Mouse (Mus musculus): ENCODE results near the gene Mgat4c.
A peak's percentile ranks its signal among the peaks of the same experiment; 100 is the strongest.

The Mgat4c gene

DNA sequence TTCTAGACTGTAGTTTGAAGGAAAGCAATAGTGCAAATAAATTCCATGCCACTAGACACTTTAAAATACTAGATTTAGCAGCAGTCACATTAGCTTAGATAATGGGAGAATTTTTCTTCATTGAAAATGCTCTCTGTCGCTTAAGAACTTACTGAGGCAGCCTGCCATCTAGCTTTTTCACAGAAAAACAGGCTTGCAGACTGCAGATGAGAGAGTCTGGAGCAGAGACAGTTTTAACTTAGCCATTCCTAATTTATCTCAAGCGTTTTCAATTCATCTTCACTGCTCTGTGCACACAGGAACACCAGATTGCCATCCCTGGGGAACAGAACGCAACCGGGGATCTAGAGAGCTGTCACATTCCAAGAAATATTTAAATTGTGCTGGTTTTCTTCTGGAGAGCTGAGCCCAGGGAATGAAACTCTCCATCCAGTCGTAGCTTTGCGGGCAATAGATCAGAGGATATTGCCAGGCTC lies at the start of gene Mgat4c:
TSS of gene Mgat4c (plus strand) at position 51 of the 476 bp plus-strand sequence.
- peak; percentile 62 to 70 for DNase-seq (ENCODE audit: low spot score in 2 of 2)

GRCm38 (mm10) chr10:101635266-101635665 lies 46.0 kb upstream of the Mgat4c start:
- DNase-seq (ENCODE audit: low spot score in 2 of 2): no peak

- no peak for DNase-seq (ENCODE audit: low spot score in 2 of 2)
Measured at GRCm38 (mm10) chr10:101641048-101641447, 40.2 kb upstream of the Mgat4c start.

DNA sequence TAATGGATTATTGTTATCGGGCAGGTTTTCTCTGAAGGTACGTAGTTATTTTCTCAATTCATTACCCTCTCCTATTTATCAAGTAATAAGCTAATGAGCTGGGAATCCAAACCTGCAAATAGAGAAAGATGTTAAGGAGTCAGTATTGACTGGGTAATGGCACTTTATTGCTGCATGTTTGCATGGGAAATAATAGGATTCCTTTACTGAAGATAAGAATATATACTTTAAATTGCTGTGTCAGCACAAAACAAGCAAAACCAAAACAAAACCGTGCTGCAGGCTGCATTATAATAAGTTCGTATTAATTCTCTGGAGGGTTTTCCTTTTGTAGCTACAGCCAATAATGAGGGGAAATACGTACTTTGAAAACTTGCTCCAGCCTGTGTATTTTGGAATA lies 627 bp downstream of the Mgat4c start:
- DNase-seq (ENCODE audit: low spot score in 2 of 2): no peak

DNA sequence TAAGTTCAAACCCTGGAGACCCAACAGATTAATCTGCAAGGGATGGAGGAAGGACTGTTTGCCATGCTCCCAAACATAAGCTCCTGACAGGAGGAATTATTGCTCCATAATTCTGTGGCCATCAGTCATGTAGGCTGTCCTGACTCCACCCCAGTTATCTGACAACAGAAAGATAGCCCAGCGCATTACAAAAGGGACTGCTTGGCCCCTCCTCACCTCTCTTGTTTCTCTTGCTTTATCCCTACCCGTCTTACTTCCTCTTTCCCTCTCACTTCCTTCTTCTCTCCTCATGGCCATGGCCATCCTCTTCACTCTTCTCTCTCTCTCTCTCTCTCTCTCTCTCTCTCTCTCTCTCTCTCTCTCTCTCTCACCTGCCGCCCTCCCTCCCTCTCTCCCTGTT lies 80.5 kb downstream of the Mgat4c start:
- DNase-seq (ENCODE audit: low spot score in 2 of 2): no peak

GRCm38 (mm10) chr10:101770688-101771087 lies 89.4 kb downstream of the Mgat4c start:
- DNase-seq (ENCODE audit: low spot score in 2 of 2): no peak

GRCm38 (mm10) chr10:101771157-101771556 lies 89.9 kb downstream of the Mgat4c start:
- DNase-seq (ENCODE audit: low spot score in 2 of 2): no peak

GRCm38 (mm10) chr10:101783161-101783744 lies 102.0 kb downstream of the Mgat4c start:
- no peak for DNase-seq (ENCODE audit: low spot score in 2 of 2)

- DNase-seq (ENCODE audit: low spot score in 2 of 2): no peak
Measured at GRCm38 (mm10) chr10:101795507-101795906, 114.2 kb downstream of the Mgat4c start.

GRCm38 (mm10) chr10:101798831-101799474 lies 117.7 kb downstream of the Mgat4c start:
- DNase-seq (ENCODE audit: low spot score in 2 of 2): no peak

GRCm38 (mm10) chr10:101808768-101809167 lies 127.5 kb downstream of the Mgat4c start:
- peak in 1 of 2 experiments; percentile 8 for DNase-seq (ENCODE audit: low spot score in 2 of 2)

DNA sequence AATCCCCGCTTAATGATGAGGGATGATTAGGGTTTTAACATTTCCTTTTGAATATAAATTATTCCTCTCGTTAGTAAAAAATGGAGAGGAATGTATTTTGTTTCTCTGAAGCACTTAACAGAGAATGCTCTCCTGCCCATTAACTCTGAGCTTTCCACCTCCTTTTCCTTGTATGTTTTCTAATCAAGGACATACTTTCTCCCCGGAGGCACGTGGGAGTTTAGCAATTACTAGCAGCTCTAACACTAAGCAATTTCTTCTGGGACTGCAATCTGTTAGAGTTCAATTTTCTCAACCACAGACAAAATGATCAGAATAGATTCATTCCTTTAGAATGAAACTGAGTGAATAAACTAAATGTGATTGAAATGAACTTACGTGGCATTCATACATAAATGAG lies 135.6 kb downstream of the Mgat4c start:
- DNase-seq (ENCODE audit: low spot score in 2 of 2): peak; percentile 7 to 14

- no peak for DNase-seq (ENCODE audit: low spot score in 2 of 2)
Measured at GRCm38 (mm10) chr10:101827944-101828343, 146.7 kb downstream of the Mgat4c start.

DNA sequence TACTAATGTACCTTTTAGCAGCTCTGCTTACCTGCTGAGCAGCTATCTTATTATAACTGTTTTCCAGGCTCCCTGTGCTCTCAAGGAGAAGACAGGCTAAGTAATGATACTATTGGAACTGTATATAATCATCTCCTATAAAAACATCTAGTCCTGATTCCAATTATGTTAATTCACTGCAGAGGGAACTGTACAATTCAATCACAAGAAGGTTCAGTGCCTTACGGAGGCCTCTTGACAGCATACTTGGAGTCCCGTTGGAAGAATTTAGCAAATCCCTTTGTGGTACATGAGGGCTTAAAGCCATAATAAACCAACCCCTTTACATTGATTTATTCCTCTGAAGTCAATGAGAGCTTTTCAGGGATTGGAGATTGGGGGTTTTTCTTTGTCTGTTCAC lies 174.8 kb downstream of the Mgat4c start:
- DNase-seq (ENCODE audit: low spot score in 2 of 2): no peak

- DNase-seq (ENCODE audit: low spot score in 2 of 2): no peak
Measured at GRCm38 (mm10) chr10:101889866-101890265, 208.6 kb downstream of the Mgat4c start.

DNA sequence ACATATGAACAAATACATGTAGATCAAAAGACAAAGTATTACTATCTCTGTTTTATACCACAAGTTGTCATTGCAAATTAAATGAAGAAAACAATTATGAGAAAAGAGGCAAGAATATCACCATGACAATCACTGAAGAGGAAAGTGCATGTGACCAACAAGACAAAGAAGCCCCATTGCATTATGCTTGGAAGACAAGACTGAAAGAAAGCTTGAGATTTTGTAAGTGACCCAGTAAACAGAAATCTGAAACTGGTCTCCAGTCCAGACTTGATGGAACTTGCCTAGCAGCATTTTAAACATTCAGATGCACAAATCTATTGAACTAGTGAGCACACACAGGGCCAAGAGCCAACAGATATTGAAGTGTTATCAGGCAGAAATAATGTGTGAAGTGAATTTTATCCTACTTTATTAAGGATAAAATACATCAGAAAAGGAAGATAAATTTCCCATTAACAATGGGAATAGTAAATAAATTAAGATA lies 236.1 kb downstream of the Mgat4c start:
- DNase-seq (ENCODE audit: low spot score in 2 of 2): no peak

- no peak for DNase-seq (ENCODE audit: low spot score in 2 of 2)
Measured at GRCm38 (mm10) chr10:101997612-101998011, 316.3 kb downstream of the Mgat4c start.

DNA sequence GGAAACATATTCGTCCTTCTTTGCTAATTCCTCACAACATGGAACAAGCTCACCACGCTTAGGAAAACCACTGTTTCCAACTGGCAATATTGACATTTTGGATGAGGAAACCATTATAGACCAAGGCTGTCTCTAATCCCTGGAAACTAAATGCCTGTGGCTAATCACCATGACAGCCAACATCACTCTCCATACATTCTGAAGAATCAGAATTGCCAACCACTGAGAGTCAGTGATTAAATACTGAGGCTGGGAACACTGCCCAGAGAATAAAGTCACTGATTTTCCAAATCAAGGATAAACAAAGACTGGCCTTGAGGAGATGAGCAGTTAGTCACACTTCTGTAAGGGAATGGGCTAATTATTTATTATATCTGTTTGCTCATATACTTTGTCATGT lies 361.2 kb downstream of the Mgat4c start:
- DNase-seq (ENCODE audit: low spot score in 2 of 2): no peak

GRCm38 (mm10) chr10:102056218-102056617 lies 374.9 kb downstream of the Mgat4c start:
- DNase-seq (ENCODE audit: low spot score in 2 of 2): no peak

DNA sequence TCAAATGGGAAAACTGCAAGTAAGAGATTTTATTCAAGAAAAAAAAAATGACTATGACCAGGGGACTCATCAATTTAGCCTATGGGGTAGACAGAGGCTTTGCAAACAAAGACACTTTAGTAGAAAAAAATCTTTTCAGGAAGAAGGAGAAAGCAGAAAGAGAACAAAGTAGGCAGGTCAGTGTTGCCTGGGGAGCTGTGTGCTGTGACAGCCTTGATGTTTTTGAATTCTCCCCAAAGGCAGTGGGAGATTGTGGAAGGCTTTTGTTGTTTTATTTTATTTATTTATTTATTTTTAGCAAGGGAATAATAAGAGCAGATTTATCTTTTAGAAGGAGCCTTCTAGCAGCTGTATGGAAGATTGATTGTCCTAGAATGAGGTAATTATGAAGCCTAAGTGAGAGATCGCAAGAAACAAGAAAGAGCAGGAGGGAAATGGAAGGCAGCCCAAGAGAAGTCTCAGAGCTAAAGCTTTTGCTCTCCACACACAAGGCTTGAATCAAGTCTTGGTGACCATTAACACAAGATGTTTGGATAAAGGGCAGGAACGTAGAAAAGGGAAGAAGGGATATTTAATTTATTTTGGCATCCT lies 375.8 kb downstream of the Mgat4c start:
- no peak for DNase-seq (ENCODE audit: low spot score in 2 of 2)

DNA sequence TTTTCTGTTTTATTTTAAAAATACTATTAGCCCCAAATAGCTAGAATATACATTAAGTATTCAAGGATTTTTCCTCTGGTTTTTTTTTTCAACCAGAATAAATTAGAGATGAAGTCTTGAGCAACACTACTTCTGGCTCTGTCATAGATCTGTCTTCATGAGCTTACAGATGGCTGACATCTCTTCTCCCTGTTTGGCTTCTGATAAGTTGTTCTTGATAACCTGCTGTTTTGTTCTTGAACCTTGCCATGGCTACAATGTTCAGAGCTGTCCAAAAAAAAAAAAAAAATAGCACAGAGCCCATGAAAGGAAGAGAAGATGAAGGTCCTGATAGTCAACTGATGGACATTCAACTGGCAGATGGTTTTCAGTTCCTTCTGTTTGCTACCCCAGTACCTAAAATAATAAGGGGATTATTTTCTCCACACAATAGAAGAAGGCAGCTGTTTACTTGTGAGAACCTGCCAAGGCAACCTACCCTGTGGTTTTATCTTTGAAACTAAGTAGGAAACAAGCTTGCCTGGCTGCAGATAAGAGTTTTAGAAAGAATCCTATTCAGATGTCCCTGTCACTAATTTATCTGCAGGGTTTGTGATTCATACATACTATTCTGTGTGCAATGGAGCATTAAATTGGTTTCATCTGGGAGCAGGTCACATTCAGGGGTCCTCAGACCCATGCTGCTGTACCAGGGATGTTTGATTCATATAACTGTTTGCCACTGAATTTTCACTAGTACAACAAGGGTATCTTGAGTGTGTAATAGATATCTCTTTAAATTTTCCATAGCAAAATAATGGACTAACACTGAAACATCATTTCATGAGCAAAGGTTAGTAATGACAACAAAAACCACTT lies 393.5 kb downstream of the Mgat4c start:
- DNase-seq (ENCODE audit: low spot score in 2 of 2): no peak

DNA sequence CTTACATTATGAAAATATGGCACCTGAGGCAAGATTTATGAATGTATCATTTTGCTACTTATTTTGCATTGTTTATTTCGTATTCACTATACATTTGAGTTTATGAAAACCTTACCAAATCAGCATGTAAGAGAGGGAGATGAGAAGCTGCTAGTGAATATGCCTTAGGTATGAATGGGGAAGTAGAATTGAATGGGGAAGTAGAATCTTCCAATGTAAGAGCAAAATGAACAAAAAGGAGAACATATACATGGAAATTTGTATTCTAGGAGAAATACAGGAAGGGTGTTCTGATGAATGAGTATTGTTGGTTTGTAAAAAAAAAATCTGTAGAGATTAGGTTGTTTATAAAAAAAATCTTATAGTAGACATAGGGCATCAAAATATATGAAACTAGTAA lies 441.9 kb downstream of the Mgat4c start:
- DNase-seq (ENCODE audit: low spot score in 2 of 2): no peak

Measured in right cerebral cortex, adult 2 months (tissue).